In the genomic region with DNA sequence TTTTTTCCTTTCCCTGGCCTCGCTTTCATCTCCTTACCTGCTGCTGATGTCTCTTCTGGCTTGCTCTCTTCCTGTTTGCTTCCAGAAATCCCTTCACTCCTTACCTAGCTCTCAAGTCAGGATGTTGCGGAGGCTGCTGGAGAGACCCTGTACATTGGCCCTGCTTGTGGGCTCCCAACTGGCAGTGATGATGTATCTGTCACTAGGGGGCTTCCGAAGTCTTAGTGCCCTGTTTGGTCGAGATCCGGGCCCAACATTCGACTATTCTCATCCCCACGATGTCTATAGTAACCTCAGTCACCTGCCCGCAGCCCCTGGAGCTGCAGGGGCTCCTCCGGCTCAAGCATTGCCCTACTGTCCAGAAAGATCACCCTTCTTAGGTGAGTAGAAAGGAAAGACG, we compare ENCODE assay signal across 8 mouse cellular contexts. TPM values are rescaled to one million over a fixed set of nuclear protein-coding genes. Genes with fewer than 3 reads are reported as not detected.
DNase-seq lines count a peak whose midpoint lies in the region; ATAC-seq and TF ChIP-seq lines count a peak whose summit lies in the region.
"Had no signal": no experiment of that assay in that cellular context is flagged by ENCODE, and none has a peak within 500 bp of the region (broad histone marks: within the 10 kb centered on the region; RNA-seq: fewer than 3 reads in every experiment).

No protein-coding gene starts in this region.

- WGBS in kidney, embryonic 16.5 days, result 65% methylated on average over 10 of the region's 10 CpGs
- WGBS in hindbrain, embryonic 13.5 days, result 71% methylated on average over 10 of the region's 10 CpGs
- WGBS in midbrain, postnatal 0 days, result 66% methylated on average over 10 of the region's 10 CpGs

- no peaks in the 10 kb centered on the region for H3K27me3 ChIP-seq in kidney, embryonic 16.5 days (ENCODE audit: insufficient read depth, low read length)
- H3K27me3 ChIP-seq in hindbrain, embryonic 13.5 days, result no peaks in the 10 kb centered on the region
- no peaks in the 10 kb centered on the region for H3K27me3 ChIP-seq in midbrain, postnatal 0 days (ENCODE audit: insufficient read depth, low read length)

- H3K9ac ChIP-seq in kidney, embryonic 16.5 days (replicated peaks; ENCODE audit: low read length), result no peak overlapping the region; the same call in 1 of the 2 replicates
- peak overlapping the region; percentile 24; the same call in 1 of the 2 replicates for H3K9ac ChIP-seq in hindbrain, embryonic 13.5 days
- 0 out of 2 replicates have a peak overlapping the region, but pooled peaks have one; percentile 13 for H3K9ac ChIP-seq in midbrain, postnatal 0 days (replicated peaks; ENCODE audit: low read length, poor library complexity, severe bottlenecking)

- TF ChIP-seq POLR2A in cortical plate, adult 2 months (IDR thresholded peaks at IDR 0.05; ENCODE audit: extremely low read depth, insufficient read depth, low read length), result no peak

- intact Hi-C loops in left cerebral cortex, postnatal 4 days (cut with DNase I), result no loop called here

- peak overlapping the region; percentile 77 for H3K4me2 ChIP-seq in kidney, embryonic 16.5 days (replicated peaks; ENCODE audit: low read depth, low read length)
- peak overlapping the region; percentile 83 for H3K4me2 ChIP-seq in hindbrain, embryonic 13.5 days
- peak overlapping the region; percentile 89 for H3K4me2 ChIP-seq in midbrain, postnatal 0 days (ENCODE audit: low read depth, low read length, poor library complexity, severe bottlenecking)

- no peak for ATAC-seq in kidney, embryonic 16.5 days (ENCODE audit: low FRiP score, low TSS enrichment)
- no peak for ATAC-seq in hindbrain, embryonic 13.5 days (ENCODE audit: low FRiP score)
- ATAC-seq in midbrain, postnatal 0 days (ENCODE audit: low FRiP score), result no peak

- H3K9me3 ChIP-seq in kidney, embryonic 16.5 days (ENCODE audit: low read length), result no peaks in the 10 kb centered on the region
- H3K9me3 ChIP-seq in hindbrain, embryonic 13.5 days, result no peaks in the 10 kb centered on the region
- H3K9me3 ChIP-seq in midbrain, postnatal 0 days (ENCODE audit: low read length), result no peaks in the 10 kb centered on the region

- TF ChIP-seq CTCF in cortical plate, adult 2 months (IDR thresholded peaks at IDR 0.05; ENCODE audit: extremely low read depth, insufficient read depth, low read length), result no peak
- TF ChIP-seq CTCF in midbrain, postnatal 0 days (IDR thresholded peaks at IDR 0.05), result no peak

- H3K4me1 ChIP-seq in kidney, embryonic 16.5 days (ENCODE audit: insufficient read depth, low read length), result peaks cover 11% of the 10 kb centered on the region
- H3K4me1 ChIP-seq in cortical plate, adult 2 months (ENCODE audit: control insufficient read depth, insufficient read depth, low read length), result peaks cover 7% of the 10 kb centered on the region; the same call in 1 of the 2 replicates
- H3K4me1 ChIP-seq in hindbrain, embryonic 13.5 days (replicated peaks), result peaks cover 26% of the 10 kb centered on the region
- H3K4me1 ChIP-seq in midbrain, postnatal 0 days (ENCODE audit: insufficient read depth, low read length), result peaks cover 9% of the 10 kb centered on the region; the same call in 1 of the 2 replicates

- no peak overlapping the region; the same call in 1 of the 2 replicates for H3K27ac ChIP-seq in kidney, embryonic 16.5 days (ENCODE audit: low read length)
- H3K27ac ChIP-seq in cortical plate, adult 2 months (ENCODE audit: insufficient read depth, low read length), result no peak overlapping the region
- H3K27ac ChIP-seq in hindbrain, embryonic 13.5 days, result no peak overlapping the region
- no peak overlapping the region for H3K27ac ChIP-seq in midbrain, postnatal 0 days (ENCODE audit: low read depth, low read length)

- DNase-seq in kidney, adult 11 months, result no peak
- no peak for DNase-seq in midbrain, postnatal 0 days (ENCODE audit: low spot score)
- DNase-seq in left cerebral cortex, postnatal 4 days, result no peak
- no peak for DNase-seq in frontal cortex, postnatal 36 days (ENCODE audit: low spot score in 2 of 2)
- DNase-seq: cerebellum, postnatal 36 days had no signal

- H3K36me3 ChIP-seq in kidney, embryonic 16.5 days (ENCODE audit: insufficient read depth, low read length), result peaks cover 40% of the 10 kb centered on the region
- peaks cover 50% of the 10 kb centered on the region for H3K36me3 ChIP-seq in hindbrain, embryonic 13.5 days
- H3K36me3 ChIP-seq in midbrain, postnatal 0 days (ENCODE audit: insufficient read depth, low read length), result peaks cover 29% of the 10 kb centered on the region

- peak overlapping the region; percentile 84 for H3K4me3 ChIP-seq in kidney, embryonic 16.5 days (ENCODE audit: low read length)
- peak overlapping the region; percentile 95; the same call in 1 of the 2 replicates for H3K4me3 ChIP-seq in cortical plate, adult 2 months (ENCODE audit: insufficient read depth, low read length)
- peak overlapping the region; percentile 67; the same call in 1 of the 2 replicates for H3K4me3 ChIP-seq in hindbrain, embryonic 13.5 days
- H3K4me3 ChIP-seq in midbrain, postnatal 0 days (ENCODE audit: low read depth, low read length), result no peak overlapping the region

RNA-seq across cellular contexts. Expression of a gene that starts 1.5 kb away (rescaled TPM):
- polyA plus RNA-seq in kidney, embryonic 16.5 days (2015; fragmentation: Nextera tagmentation; extraction: Ambion mirVana), result 92.2 and 99.1 TPM in 2 replicates
- 73.7 and 74.1 TPM in 2 replicates for polyA plus RNA-seq in cortical plate, adult 2 months (2012; rRNA removed)
- 105 and 110 TPM in 2 replicates for polyA plus RNA-seq in hindbrain, embryonic 13.5 days (2015; fragmentation: Nextera tagmentation; extraction: Ambion mirVana)
- 77.0 and 94.9 TPM in 2 replicates for total RNA-seq in midbrain, postnatal 0 days (2014; rRNA removed)
- 109 and 110 TPM in 2 replicates for polyA plus RNA-seq in midbrain, postnatal 0 days (2015; fragmentation: Nextera tagmentation; extraction: Ambion mirVana)
- total RNA-seq in left cerebral cortex, postnatal 4 days (2021), result 10 to 100 TPM; 74.2 to 87.8 TPM

RNA-seq across cellular contexts. Expression of a gene that starts 9.4 kb away (rescaled TPM):
- polyA plus RNA-seq in kidney, embryonic 16.5 days (2015; fragmentation: Nextera tagmentation; extraction: Ambion mirVana), result 69.2 and 77.2 TPM in 2 replicates
- 72.1 and 76.9 TPM in 2 replicates for polyA plus RNA-seq in cortical plate, adult 2 months (2012; rRNA removed)
- polyA plus RNA-seq in hindbrain, embryonic 13.5 days (2015; fragmentation: Nextera tagmentation; extraction: Ambion mirVana), result 45.0 and 51.1 TPM in 2 replicates
- 36.5 and 45.9 TPM in 2 replicates for total RNA-seq in midbrain, postnatal 0 days (2014; rRNA removed)
- 31.3 and 32.6 TPM in 2 replicates for polyA plus RNA-seq in midbrain, postnatal 0 days (2015; fragmentation: Nextera tagmentation; extraction: Ambion mirVana)
- 10 to 100 TPM; 19.6 to 25.4 TPM for total RNA-seq in left cerebral cortex, postnatal 4 days (2021)

RNA-seq across cellular contexts. Expression of a gene that starts 16.2 kb away (rescaled TPM):
- 101 and 103 TPM in 2 replicates for polyA plus RNA-seq in kidney, embryonic 16.5 days (2015; fragmentation: Nextera tagmentation; extraction: Ambion mirVana)
- 70.2 TPM in 2 replicates for polyA plus RNA-seq in cortical plate, adult 2 months (2012; rRNA removed)
- polyA plus RNA-seq in hindbrain, embryonic 13.5 days (2015; fragmentation: Nextera tagmentation; extraction: Ambion mirVana), result 106 and 107 TPM in 2 replicates
- total RNA-seq in midbrain, postnatal 0 days (2014; rRNA removed), result 59.5 and 65.9 TPM in 2 replicates
- polyA plus RNA-seq in midbrain, postnatal 0 days (2015; fragmentation: Nextera tagmentation; extraction: Ambion mirVana), result 81.0 and 82.6 TPM in 2 replicates
- total RNA-seq in left cerebral cortex, postnatal 4 days (2021), result 10 to 100 TPM; 60.4 to 66.4 TPM

RNA-seq across cellular contexts. Expression of a gene that starts 20.4 kb away (rescaled TPM):
- polyA plus RNA-seq in kidney, embryonic 16.5 days (2015; fragmentation: Nextera tagmentation; extraction: Ambion mirVana), result 311 and 368 TPM in 2 replicates
- polyA plus RNA-seq in cortical plate, adult 2 months (2012; rRNA removed), result 202 and 215 TPM in 2 replicates
- polyA plus RNA-seq in hindbrain, embryonic 13.5 days (2015; fragmentation: Nextera tagmentation; extraction: Ambion mirVana), result 222 and 228 TPM in 2 replicates
- total RNA-seq in midbrain, postnatal 0 days (2014; rRNA removed), result 224 and 230 TPM in 2 replicates
- polyA plus RNA-seq in midbrain, postnatal 0 days (2015; fragmentation: Nextera tagmentation; extraction: Ambion mirVana), result 221 and 244 TPM in 2 replicates
- 100 to 1,000 TPM; 183 to 186 TPM for total RNA-seq in left cerebral cortex, postnatal 4 days (2021)

RNA-seq across cellular contexts. Expression of a gene that starts 21.4 kb away (rescaled TPM):
- 13.4 and 15.2 TPM in 2 replicates for polyA plus RNA-seq in kidney, embryonic 16.5 days (2015; fragmentation: Nextera tagmentation; extraction: Ambion mirVana)
- polyA plus RNA-seq in cortical plate, adult 2 months (2012; rRNA removed), result 14.4 and 20.1 TPM in 2 replicates
- 4.9 and 5.0 TPM in 2 replicates for polyA plus RNA-seq in hindbrain, embryonic 13.5 days (2015; fragmentation: Nextera tagmentation; extraction: Ambion mirVana)
- total RNA-seq in midbrain, postnatal 0 days (2014; rRNA removed), result 5.2 and 8.2 TPM in 2 replicates
- 3.4 and 4.2 TPM in 2 replicates for polyA plus RNA-seq in midbrain, postnatal 0 days (2015; fragmentation: Nextera tagmentation; extraction: Ambion mirVana)
- 1 to 10 TPM; 4.2 to 5.3 TPM for total RNA-seq in left cerebral cortex, postnatal 4 days (2021)
